ENCODE assay signal across 25 mouse cellular contexts in genomic region chr15:9567316-9567715, GRCm38 (mm10). TPM values are rescaled to one million over a fixed set of nuclear protein-coding genes. Genes with fewer than 3 reads are reported as not detected.
A peak's percentile ranks its signal among the peaks of the same experiment; 100 is the strongest.
DNase-seq lines count a peak whose midpoint lies in the region; TF ChIP-seq lines count a peak whose summit lies in the region.
"Had no signal": no experiment of that assay in that cellular context is flagged by ENCODE, and none has a peak within 500 bp of the region (broad histone marks: within the 10 kb centered on the region; RNA-seq: fewer than 3 reads in every experiment).

No protein-coding gene starts in this region.

- WGBS in spleen, adult 2 months = 75% methylated on average over 4 of the region's 4 CpGs

- no peak for TF ChIP-seq POLR2A in spleen, adult 2 months (IDR thresholded peaks at IDR 0.05; ENCODE audit: low read depth, low read length)

- TF ChIP-seq CTCF in spleen, adult 2 months (IDR thresholded peaks at IDR 0.05; ENCODE audit: extremely low read depth, insufficient read depth, insufficient read length, insufficient replicate concordance) = no peak
- TF ChIP-seq CTCF in left cerebral cortex, adult 2 months (IDR thresholded peaks at IDR 0.05) = no peak

- H3K27me3 ChIP-seq in spleen, adult 2 months (ENCODE audit: control insufficient read depth, insufficient read depth, low read length) = no peaks in the 10 kb centered on the region
- H3K27me3 ChIP-seq: CH12.LX; embryonic facial prominence, embryonic 13.5 days; embryonic facial prominence, embryonic 15.5 days; forebrain, embryonic 12.5 days had no signal

- H3K4me3 ChIP-seq in spleen, adult 2 months (ENCODE audit: extremely low read depth, insufficient read depth, insufficient read length) = no peak overlapping the region
- no peak overlapping the region for H3K4me3 ChIP-seq in left cerebral cortex, adult 2 months
- H3K4me3 ChIP-seq: embryonic facial prominence, embryonic 13.5 days; embryonic facial prominence, embryonic 15.5 days; erythroblast, embryonic 14.5 days; forebrain, embryonic 10.5 days; forebrain, embryonic 12.5 days had no signal

- no peak for DNase-seq in spleen, adult 2 months (ENCODE audit: low read depth in 1 of 2, low spot score in 2 of 2)
- no peak for DNase-seq in spleen, postnatal 14 days (ENCODE audit: low spot score in 2 of 2)
- DNase-seq in T-cell, adult 2 months (ENCODE audit: low spot score) = peak; percentile 41
- no peak for DNase-seq in gastrocnemius, postnatal 25 days
- DNase-seq in left cerebral cortex, adult 2 months (ENCODE audit: extremely low spot score in 1 of 2, low spot score in 2 of 2) = no peak
- DNase-seq: adrenal gland, adult 2 months; adrenal gland, postnatal 10 days; adrenal gland, postnatal 25 days; B cell, adult 2 months; cerebellum, adult 11 months; cerebellum, adult 18-20 months; cerebellum, adult 8-10 months; cerebellum, adult 9-11 months; cerebellum, postnatal 14 days; cerebellum, postnatal 36 days; embryo, embryonic 11 days had no signal

- H3K4me1 ChIP-seq in spleen, adult 2 months (ENCODE audit: control insufficient read depth, insufficient read depth, insufficient read length) = peaks cover 1% of the 10 kb centered on the region
- H3K4me1 ChIP-seq: embryonic facial prominence, embryonic 13.5 days; embryonic facial prominence, embryonic 15.5 days; forebrain, embryonic 10.5 days; forebrain, embryonic 12.5 days had no signal

- H3K27ac ChIP-seq in spleen, adult 2 months (ENCODE audit: insufficient read depth, low read length) = peak overlapping the region; percentile 60; the same call in 1 of the 2 replicates
- no peak overlapping the region for H3K27ac ChIP-seq in left cerebral cortex, adult 2 months
- H3K27ac ChIP-seq: embryonic facial prominence, embryonic 13.5 days; embryonic facial prominence, embryonic 15.5 days; forebrain, embryonic 10.5 days; forebrain, embryonic 12.5 days had no signal

- H3K36me3 ChIP-seq in spleen, adult 2 months (ENCODE audit: control insufficient read depth, insufficient read depth, low read length) = no peaks in the 10 kb centered on the region
- H3K36me3 ChIP-seq: embryonic facial prominence, embryonic 13.5 days; embryonic facial prominence, embryonic 15.5 days; forebrain, embryonic 10.5 days; forebrain, embryonic 12.5 days; G1E had no signal

- intact Hi-C loops in left cerebral cortex, adult 2 months (cut with DNase I) = no loop called here

RNA-seq across cellular contexts. Expression of gene Il7r, which starts 37.3 kb away (rescaled TPM):
- 7.5 and 9.6 TPM in 2 replicates for polyA plus RNA-seq in spleen, adult 2 months (2012; rRNA removed)
- under 1 TPM; 0.08 to 0.11 TPM for total RNA-seq in gastrocnemius, postnatal 25 days (2021)
- under 1 TPM; 0.42 to 0.43 TPM for total RNA-seq in left cerebral cortex, adult 2 months (2021)
- polyA plus RNA-seq: adrenal gland, adult 2 months; embryonic facial prominence, embryonic 13.5 days; forebrain, embryonic 10.5 days; forebrain, embryonic 12.5 days; forebrain, embryonic 16.5 days; G1E; Patski had no signal
